Mouse (Mus musculus) embryo, embryonic 10.5 days (tissue): Measurements from ENCODE around the gene Ewsr1.

ENCODE experiments used
- DNase-seq: peaks from one replicate; pipeline ENCODE4 v3.0.0-alpha.2; 2015; ENCODE audit warnings: low spot score

Ewsr1 gene

GRCm38 (mm10) chr11:5098736-5099542 is at the start of gene Ewsr1, which contains the start of gene Rhbdd3:
Gene Ewsr1 (minus strand): TSS chr11:5099266.
Gene Rhbdd3 (plus strand): TSS chr11:5098926.
- DNase-seq: peak; percentile 95

- DNase-seq: no peak
These were observed 46.5 kb upstream of the Ewsr1 start for GRCm38 (mm10) chr11:5145600-5145999.

- DNase-seq: no peak
These were observed 42.9 kb upstream of the Ewsr1 start for GRCm38 (mm10) chr11:5141965-5142364.

GRCm38 (mm10) chr11:5141252-5141651 is 42.2 kb upstream of the Ewsr1 start:
- no peak for DNase-seq

GRCm38 (mm10) chr11:5140619-5141018 is 41.6 kb upstream of the Ewsr1 start:
- DNase-seq: no peak

- DNase-seq: no peak
These were observed 40.3 kb upstream of the Ewsr1 start for GRCm38 (mm10) chr11:5139372-5139771.

- DNase-seq: no peak
These were observed 39.6 kb upstream of the Ewsr1 start for GRCm38 (mm10) chr11:5138642-5139041.

- no peak for DNase-seq
These were observed 36.8 kb upstream of the Ewsr1 start for GRCm38 (mm10) chr11:5135914-5136313.

GRCm38 (mm10) chr11:5132751-5133150 is 33.7 kb upstream of the Ewsr1 start:
- DNase-seq: no peak

GRCm38 (mm10) chr11:5130111-5130665 is 31.1 kb upstream of the Ewsr1 start:
- DNase-seq: no peak

- DNase-seq: peak; percentile 79
These were observed 30.0 kb upstream of the Ewsr1 start for GRCm38 (mm10) chr11:5129035-5129480.

- DNase-seq: no peak
These were observed 26.6 kb upstream of the Ewsr1 start for GRCm38 (mm10) chr11:5125713-5126112.

- DNase-seq: peak; percentile 94
These were observed 16.0 kb upstream of the Ewsr1 start for GRCm38 (mm10) chr11:5114931-5115581.

GRCm38 (mm10) chr11:5113645-5114044 is 14.6 kb upstream of the Ewsr1 start:
- DNase-seq: no peak

- no peak for DNase-seq
These were observed 10.4 kb upstream of the Ewsr1 start for GRCm38 (mm10) chr11:5109441-5109840.

- DNase-seq: no peak
These were observed 5.0 kb upstream of the Ewsr1 start for GRCm38 (mm10) chr11:5103986-5104509.

- no peak for DNase-seq
These were observed 3.3 kb upstream of the Ewsr1 start for GRCm38 (mm10) chr11:5102384-5102783.

GRCm38 (mm10) chr11:5101641-5102040 is 2.6 kb upstream of the Ewsr1 start:
- no peak for DNase-seq

GRCm38 (mm10) chr11:5100801-5101200 is 1.7 kb upstream of the Ewsr1 start:
- no peak for DNase-seq

GRCm38 (mm10) chr11:5100283-5100682 is 1.2 kb upstream of the Ewsr1 start:
- DNase-seq: peak; percentile 50

GRCm38 (mm10) chr11:5099576-5100183 is 614 bp upstream of the Ewsr1 start:
- peak; percentile 94 for DNase-seq

GRCm38 (mm10) chr11:5098035-5098735 is 881 bp downstream of the Ewsr1 start:
- peak; percentile 57 for DNase-seq
